Mouse (Mus musculus): ENCODE data around the gene Sc5d. TPM values are rescaled to one million over a fixed set of nuclear protein-coding genes. Genes with fewer than 3 reads are reported as not detected.

The Sc5d gene
- polyA plus RNA-seq, 1 experiment from 2014 or later: 58.1 TPM

- DNase-seq (ENCODE audit: low spot score): no peak
- Histone ChIP-seq H3K27me3 (replicated peaks; ENCODE audit: low read depth, poor library complexity, severe bottlenecking) (no peaks in the 10 kb centered on the region), H3K4me3 (no peak overlapping the region), H3K4me1 (no peaks in the 10 kb centered on the region), H3K27ac (replicated peaks) (no peak overlapping the region), H3K36me3 (replicated peaks) (no peaks in the 10 kb centered on the region), H3K9me3 (no peaks in the 10 kb centered on the region)
- 60% methylated on average over 13 of the region's 13 CpGs for WGBS
Measured at GRCm38 (mm10) chr9:42275027-42275760, 11.1 kb upstream of the Sc5d start.

- 92% methylated on average over 6 of the region's 6 CpGs for WGBS
- no peaks in the 10 kb centered on the region for H3K4me1 ChIP-seq
- no peaks in the 10 kb centered on the region for H3K9me3 ChIP-seq
- no peak for DNase-seq (ENCODE audit: low spot score)
- no peaks in the 10 kb centered on the region for H3K27me3 ChIP-seq (replicated peaks; ENCODE audit: low read depth, poor library complexity, severe bottlenecking)
- no peak overlapping the region for H3K27ac ChIP-seq (replicated peaks)
- no peak overlapping the region for H3K4me3 ChIP-seq
- no peaks in the 10 kb centered on the region for H3K36me3 ChIP-seq (replicated peaks)
Measured at GRCm38 (mm10) chr9:42273682-42274296, 9.7 kb upstream of the Sc5d start.

- WGBS: 85% methylated on average over 3 of the region's 3 CpGs
Measured at GRCm38 (mm10) chr9:42273174-42273573, 9.1 kb upstream of the Sc5d start.

GRCm38 (mm10) chr9:42272690-42273089 lies 8.6 kb upstream of the Sc5d start:
- H3K27me3 ChIP-seq (replicated peaks; ENCODE audit: low read depth, poor library complexity, severe bottlenecking): no peaks in the 10 kb centered on the region
- H3K36me3 ChIP-seq (replicated peaks): no peaks in the 10 kb centered on the region
- no peak overlapping the region for H3K4me3 ChIP-seq
- WGBS: 64% methylated on average over 4 of the region's 4 CpGs
- H3K9me3 ChIP-seq: no peaks in the 10 kb centered on the region
- H3K27ac ChIP-seq (replicated peaks): no peak overlapping the region
- H3K4me1 ChIP-seq: no peaks in the 10 kb centered on the region
- no peak for DNase-seq (ENCODE audit: low spot score)

More at GRCm38 (mm10) chr9:42273174-42273573, 9.1 kb upstream of the Sc5d start:
- H3K36me3 ChIP-seq (replicated peaks): no peaks in the 10 kb centered on the region
- no peak overlapping the region for H3K27ac ChIP-seq (replicated peaks)
- H3K4me3 ChIP-seq: no peak overlapping the region
- H3K9me3 ChIP-seq: no peaks in the 10 kb centered on the region
- DNase-seq (ENCODE audit: low spot score): no peak
- H3K4me1 ChIP-seq: no peaks in the 10 kb centered on the region
- H3K27me3 ChIP-seq (replicated peaks; ENCODE audit: low read depth, poor library complexity, severe bottlenecking): no peaks in the 10 kb centered on the region

- no peak overlapping the region for H3K4me3 ChIP-seq
- no peak for DNase-seq (ENCODE audit: low spot score)
- no peaks in the 10 kb centered on the region for H3K4me1 ChIP-seq
- H3K27ac ChIP-seq (replicated peaks): no peak overlapping the region
- no peaks in the 10 kb centered on the region for H3K27me3 ChIP-seq (replicated peaks; ENCODE audit: low read depth, poor library complexity, severe bottlenecking)
- H3K36me3 ChIP-seq (replicated peaks): no peaks in the 10 kb centered on the region
- H3K9me3 ChIP-seq: no peaks in the 10 kb centered on the region
- 84% methylated on average over 5 of the region's 5 CpGs for WGBS
Measured at GRCm38 (mm10) chr9:42271456-42271855, 7.4 kb upstream of the Sc5d start.

GRCm38 (mm10) chr9:42270617-42271016 lies 6.6 kb upstream of the Sc5d start:
- WGBS: 96% methylated on average over 3 of the region's 3 CpGs
- Histone ChIP-seq H3K36me3 (replicated peaks) (no peaks in the 10 kb centered on the region), H3K27ac (replicated peaks) (no peak overlapping the region), H3K4me3 (no peak overlapping the region), H3K27me3 (replicated peaks; ENCODE audit: low read depth, poor library complexity, severe bottlenecking) (no peaks in the 10 kb centered on the region), H3K4me1 (no peaks in the 10 kb centered on the region), H3K9me3 (no peaks in the 10 kb centered on the region)
- DNase-seq (ENCODE audit: low spot score): no peak

- H3K27ac ChIP-seq (replicated peaks): no peak overlapping the region
- no peaks in the 10 kb centered on the region for H3K27me3 ChIP-seq (replicated peaks; ENCODE audit: low read depth, poor library complexity, severe bottlenecking)
- no peak overlapping the region for H3K4me3 ChIP-seq
- 82% methylated on average over 5 of the region's 5 CpGs for WGBS
- H3K4me1 ChIP-seq: 0 out of 2 replicates have a peak, but pooled peaks cover under 1% of the 10 kb centered on the region
- no peaks in the 10 kb centered on the region for H3K9me3 ChIP-seq
- DNase-seq (ENCODE audit: low spot score): no peak
- no peaks in the 10 kb centered on the region for H3K36me3 ChIP-seq (replicated peaks)
Measured at GRCm38 (mm10) chr9:42270081-42270480, 6.0 kb upstream of the Sc5d start.

- Histone ChIP-seq H3K9me3 (no peaks in the 10 kb centered on the region), H3K27ac (replicated peaks) (no peak overlapping the region), H3K4me3 (no peak overlapping the region), H3K4me1 (peaks cover 12% of the 10 kb centered on the region), H3K27me3 (replicated peaks; ENCODE audit: low read depth, poor library complexity, severe bottlenecking) (no peaks in the 10 kb centered on the region), H3K36me3 (replicated peaks) (no peaks in the 10 kb centered on the region)
- no peak for DNase-seq (ENCODE audit: low spot score)
- 85% methylated on average over 5 of the region's 5 CpGs for WGBS
Measured at GRCm38 (mm10) chr9:42268371-42268770, 4.3 kb upstream of the Sc5d start.

GRCm38 (mm10) chr9:42265309-42265708 lies 1.3 kb upstream of the Sc5d start:
- WGBS: 93% methylated on average over 4 of the region's 4 CpGs
- H3K4me1 ChIP-seq: peaks cover 31% of the 10 kb centered on the region
- H3K4me3 ChIP-seq: no peak overlapping the region

GRCm38 (mm10) chr9:42263709-42264111 lies 346 bp downstream of the Sc5d start:
- no peaks in the 10 kb centered on the region for H3K9me3 ChIP-seq
- peak overlapping the region; percentile 93 for H3K4me3 ChIP-seq
- H3K36me3 ChIP-seq (replicated peaks): peaks cover 33% of the 10 kb centered on the region
- H3K27me3 ChIP-seq (replicated peaks; ENCODE audit: low read depth, poor library complexity, severe bottlenecking): no peaks in the 10 kb centered on the region
- peaks cover 31% of the 10 kb centered on the region for H3K4me1 ChIP-seq
- under 1% methylated on average over 18 of the region's 18 CpGs for WGBS
- H3K27ac ChIP-seq (replicated peaks): peak overlapping the region; percentile 94
- DNase-seq (ENCODE audit: low spot score): no peak

More at GRCm38 (mm10) chr9:42265309-42265708, 1.3 kb upstream of the Sc5d start:
- Histone ChIP-seq H3K36me3 (replicated peaks) (peaks cover 18% of the 10 kb centered on the region), H3K27me3 (replicated peaks; ENCODE audit: low read depth, poor library complexity, severe bottlenecking) (no peaks in the 10 kb centered on the region), H3K9me3 (no peaks in the 10 kb centered on the region), H3K27ac (replicated peaks) (no peak overlapping the region; the same call in 1 of the 2 replicates)
- DNase-seq (ENCODE audit: low spot score): no peak

- DNase-seq (ENCODE audit: low spot score): no peak
- no peak overlapping the region for H3K4me3 ChIP-seq
- H3K27me3 ChIP-seq (replicated peaks; ENCODE audit: low read depth, poor library complexity, severe bottlenecking): no peaks in the 10 kb centered on the region
- peaks cover 65% of the 10 kb centered on the region for H3K36me3 ChIP-seq (replicated peaks)
- peaks cover 31% of the 10 kb centered on the region for H3K4me1 ChIP-seq
- H3K9me3 ChIP-seq: no peaks in the 10 kb centered on the region
- whole genome bisulfite sequencing: 94% methylated on average over 5 of the region's 5 CpGs
- no peak overlapping the region for H3K27ac ChIP-seq (replicated peaks)
Measured at GRCm38 (mm10) chr9:42260481-42260880, 3.6 kb downstream of the Sc5d start.

GRCm38 (mm10) chr9:42249112-42249511 lies 14.9 kb downstream of the Sc5d start:
- no peaks in the 10 kb centered on the region for H3K9me3 ChIP-seq
- no peak overlapping the region for H3K27ac ChIP-seq (replicated peaks)
- no peak for DNase-seq (ENCODE audit: low spot score)
- H3K4me1 ChIP-seq: no peaks in the 10 kb centered on the region
- H3K36me3 ChIP-seq (replicated peaks): peaks cover 32% of the 10 kb centered on the region
- H3K4me3 ChIP-seq: no peak overlapping the region
- H3K27me3 ChIP-seq (replicated peaks; ENCODE audit: low read depth, poor library complexity, severe bottlenecking): no peaks in the 10 kb centered on the region
- 78% methylated on average over 6 of the region's 6 CpGs for WGBS

- Histone ChIP-seq H3K27ac (replicated peaks) (no peak overlapping the region), H3K27me3 (replicated peaks; ENCODE audit: low read depth, poor library complexity, severe bottlenecking) (no peaks in the 10 kb centered on the region), H3K9me3 (no peaks in the 10 kb centered on the region), H3K4me1 (no peaks in the 10 kb centered on the region), H3K36me3 (replicated peaks) (peaks cover 13% of the 10 kb centered on the region), H3K4me3 (no peak overlapping the region)
- WGBS: 89% methylated on average over 6 of the region's 6 CpGs
- DNase-seq (ENCODE audit: low spot score): no peak
Measured at GRCm38 (mm10) chr9:42246688-42247087, 17.4 kb downstream of the Sc5d start.

Measured in embryonic facial prominence, embryonic 10.5 days (tissue).